ENCODE assay signal across 23 mouse cellular contexts in genomic region chr1:171342262-171343207, GRCm38 (mm10). TPM values are rescaled to one million over a fixed set of nuclear protein-coding genes. Genes with fewer than 3 reads are reported as not detected.
DNase-seq lines count a peak whose midpoint lies in the region; ATAC-seq and TF ChIP-seq lines count a peak whose summit lies in the region.
"Had no signal": no experiment of that assay in that cellular context is flagged by ENCODE, and none has a peak within 500 bp of the region (broad histone marks: within the 10 kb centered on the region; RNA-seq: fewer than 3 reads in every experiment).

No protein-coding gene starts in this region.

- H3K9ac ChIP-seq in intestine, embryonic 16.5 days (ENCODE audit: low read depth, low read length), result no peak overlapping the region
- H3K9ac ChIP-seq in intestine, embryonic 15.5 days, result no peak overlapping the region
- no peak overlapping the region for H3K9ac ChIP-seq in kidney, embryonic 16.5 days (replicated peaks; ENCODE audit: low read length)
- no peak overlapping the region for H3K9ac ChIP-seq in stomach, embryonic 15.5 days
- H3K9ac ChIP-seq: heart, embryonic 15.5 days; hindbrain, embryonic 14.5 days; neural tube, embryonic 15.5 days had no signal

- H3K4me3 ChIP-seq in intestine, embryonic 16.5 days (ENCODE audit: low read length), result no peak overlapping the region
- no peak overlapping the region for H3K4me3 ChIP-seq in intestine, embryonic 15.5 days (replicated peaks)
- H3K4me3 ChIP-seq in lung, adult 2 months (replicated peaks; ENCODE audit: extremely low read depth, low read depth, low read length), result no peak overlapping the region
- H3K4me3 ChIP-seq in kidney, embryonic 16.5 days (ENCODE audit: low read length), result no peak overlapping the region
- H3K4me3 ChIP-seq in stomach, embryonic 15.5 days (replicated peaks), result no peak overlapping the region
- H3K4me3 ChIP-seq: gastrocnemius, adult 2 months; heart, embryonic 15.5 days; neural tube, embryonic 15.5 days had no signal

- no peak for ATAC-seq in intestine, embryonic 16.5 days
- no peak for ATAC-seq in intestine, embryonic 15.5 days
- ATAC-seq in kidney, embryonic 16.5 days (ENCODE audit: low FRiP score, low TSS enrichment), result 0 out of 2 replicates have a peak, but pooled peaks have one; percentile 5
- 0 out of 2 replicates have a peak, but pooled peaks have one; percentile 18 for ATAC-seq in stomach, embryonic 15.5 days (ENCODE audit: insufficient read depth, low FRiP score, low read depth)
- ATAC-seq: forebrain, embryonic 14.5 days; inflammation-experienced regulatory T-cells, adult 6 months; midbrain, embryonic 16.5 days had no signal

- H3K4me2 ChIP-seq in intestine, embryonic 16.5 days (ENCODE audit: low read depth, low read length), result no peak overlapping the region
- no peak overlapping the region for H3K4me2 ChIP-seq in intestine, embryonic 15.5 days (replicated peaks)
- H3K4me2 ChIP-seq in kidney, embryonic 16.5 days (replicated peaks; ENCODE audit: low read depth, low read length), result no peak overlapping the region
- no peak overlapping the region for H3K4me2 ChIP-seq in stomach, embryonic 15.5 days
- H3K4me2 ChIP-seq: heart, embryonic 15.5 days; hindbrain, embryonic 14.5 days; neural tube, embryonic 15.5 days had no signal

- TF ChIP-seq CTCF in lung, adult 2 months (IDR thresholded peaks at IDR 0.05; ENCODE audit: insufficient read depth, low read length), result no peak

- H3K4me1 ChIP-seq in intestine, embryonic 16.5 days (ENCODE audit: control insufficient read depth, insufficient read depth, low read length), result peaks cover 13% of the 10 kb centered on the region
- peaks cover 9% of the 10 kb centered on the region; the same call in 1 of the 2 replicates for H3K4me1 ChIP-seq in intestine, embryonic 15.5 days (replicated peaks)
- H3K4me1 ChIP-seq in lung, adult 2 months (ENCODE audit: control insufficient read depth, insufficient read depth, low read length), result peaks cover 6% of the 10 kb centered on the region; the same call in 1 of the 2 replicates
- H3K4me1 ChIP-seq in kidney, embryonic 16.5 days (ENCODE audit: insufficient read depth, low read length), result peaks cover 21% of the 10 kb centered on the region
- peaks cover 13% of the 10 kb centered on the region; the same call in 1 of the 2 replicates for H3K4me1 ChIP-seq in stomach, embryonic 15.5 days

- 87% methylated on average over 16 of the region's 16 CpGs for WGBS in intestine, embryonic 16.5 days
- 86% methylated on average over 16 of the region's 16 CpGs for WGBS in intestine, embryonic 15.5 days
- 81% methylated on average over 16 of the region's 16 CpGs for WGBS in lung, adult 2 months
- 89% methylated on average over 16 of the region's 16 CpGs for WGBS in kidney, embryonic 16.5 days
- WGBS in stomach, embryonic 15.5 days, result 85% methylated on average over 16 of the region's 16 CpGs

- no peak for TF ChIP-seq POLR2A in lung, adult 2 months (IDR thresholded peaks at IDR 0.05; ENCODE audit: borderline replicate concordance, extremely low read depth, low read depth, low read length)

- no peaks in the 10 kb centered on the region for H3K27me3 ChIP-seq in intestine, embryonic 16.5 days (replicated peaks; ENCODE audit: control insufficient read depth, insufficient read depth, low read length)
- H3K27me3 ChIP-seq in intestine, embryonic 15.5 days (replicated peaks), result no peaks in the 10 kb centered on the region
- H3K27me3 ChIP-seq in kidney, embryonic 16.5 days (ENCODE audit: insufficient read depth, low read length), result no peaks in the 10 kb centered on the region
- H3K27me3 ChIP-seq in stomach, embryonic 15.5 days (replicated peaks), result no peaks in the 10 kb centered on the region
- H3K27me3 ChIP-seq: heart, embryonic 15.5 days; neural tube, embryonic 15.5 days had no signal

- H3K36me3 ChIP-seq in intestine, embryonic 16.5 days (ENCODE audit: control insufficient read depth, insufficient read depth, low read length), result peaks cover 16% of the 10 kb centered on the region
- peaks cover 29% of the 10 kb centered on the region for H3K36me3 ChIP-seq in intestine, embryonic 15.5 days
- peaks cover 46% of the 10 kb centered on the region for H3K36me3 ChIP-seq in kidney, embryonic 16.5 days (ENCODE audit: insufficient read depth, low read length)
- peaks cover 43% of the 10 kb centered on the region for H3K36me3 ChIP-seq in stomach, embryonic 15.5 days

- peak overlapping the region; percentile 23; the same call in 1 of the 2 replicates for H3K27ac ChIP-seq in intestine, embryonic 16.5 days (ENCODE audit: low read length)
- no peak overlapping the region for H3K27ac ChIP-seq in intestine, embryonic 15.5 days
- H3K27ac ChIP-seq in kidney, embryonic 16.5 days (ENCODE audit: low read length), result no peak overlapping the region
- H3K27ac ChIP-seq in stomach, embryonic 15.5 days, result no peak overlapping the region
- H3K27ac ChIP-seq: heart, embryonic 15.5 days; hindbrain, embryonic 14.5 days; macrophage; neural tube, embryonic 15.5 days had no signal

- H3K9me3 ChIP-seq in intestine, embryonic 16.5 days (ENCODE audit: control insufficient read depth, low read length), result 0 out of 2 replicates have a peak, but pooled peaks cover 4% of the 10 kb centered on the region
- H3K9me3 ChIP-seq in intestine, embryonic 15.5 days, result no peaks in the 10 kb centered on the region
- no peaks in the 10 kb centered on the region for H3K9me3 ChIP-seq in kidney, embryonic 16.5 days (ENCODE audit: low read length)
- no peaks in the 10 kb centered on the region for H3K9me3 ChIP-seq in stomach, embryonic 15.5 days
- H3K9me3 ChIP-seq: neural tube, embryonic 15.5 days had no signal

- DNase-seq in lung, postnatal 25 days (ENCODE audit: low spot score), result peak; percentile 16
- no peak for DNase-seq in lung, adult 2 months
- no peak for DNase-seq in thymus, postnatal 25 days
- no peak for DNase-seq in embryo, embryonic 10.5 days (ENCODE audit: low spot score)
- DNase-seq: adrenal gland, postnatal 10 days; cerebellum, adult 2 months; cerebellum, postnatal 36 days; gastrocnemius, adult 2 months; heart, postnatal 4 days; right cerebral cortex, adult 18-20 months; right cerebral cortex, postnatal 4 days; thymus, postnatal 14 days had no signal

RNA-seq across cellular contexts. Expression of gene Nit1, which starts 2.9 kb away (rescaled TPM):
- polyA plus RNA-seq in intestine, embryonic 16.5 days (2015; fragmentation: Nextera tagmentation; extraction: Ambion mirVana), result 57.6 and 60.9 TPM in 2 replicates
- polyA plus RNA-seq in intestine, embryonic 15.5 days (2015; fragmentation: Nextera tagmentation; extraction: Ambion mirVana), result 43.3 and 47.6 TPM in 2 replicates
- 42.7 and 44.1 TPM in 2 replicates for polyA plus RNA-seq in lung, adult 2 months (2012; rRNA removed)
- 60.6 and 63.3 TPM in 2 replicates for polyA plus RNA-seq in kidney, embryonic 16.5 days (2015; fragmentation: Nextera tagmentation; extraction: Ambion mirVana)
- 42.0 and 46.4 TPM in 2 replicates for polyA plus RNA-seq in stomach, embryonic 15.5 days (2015; fragmentation: Nextera tagmentation; extraction: Ambion mirVana)

RNA-seq across cellular contexts. Expression of gene Pfdn2, which starts 2.9 kb away (rescaled TPM):
- 83.5 and 99.0 TPM in 2 replicates for polyA plus RNA-seq in intestine, embryonic 16.5 days (2015; fragmentation: Nextera tagmentation; extraction: Ambion mirVana)
- 96.9 and 104 TPM in 2 replicates for polyA plus RNA-seq in intestine, embryonic 15.5 days (2015; fragmentation: Nextera tagmentation; extraction: Ambion mirVana)
- 9.0 and 20.0 TPM in 2 replicates for polyA plus RNA-seq in lung, adult 2 months (2012; rRNA removed)
- polyA plus RNA-seq in kidney, embryonic 16.5 days (2015; fragmentation: Nextera tagmentation; extraction: Ambion mirVana), result 99.2 and 103 TPM in 2 replicates
- 97.2 and 99.5 TPM in 2 replicates for polyA plus RNA-seq in stomach, embryonic 15.5 days (2015; fragmentation: Nextera tagmentation; extraction: Ambion mirVana)

RNA-seq across cellular contexts. Expression of gene Dedd, which starts 13.6 kb away (rescaled TPM):
- polyA plus RNA-seq in intestine, embryonic 16.5 days (2015; fragmentation: Nextera tagmentation; extraction: Ambion mirVana), result 42.6 and 46.8 TPM in 2 replicates
- 40.6 and 44.5 TPM in 2 replicates for polyA plus RNA-seq in intestine, embryonic 15.5 days (2015; fragmentation: Nextera tagmentation; extraction: Ambion mirVana)
- 34.5 and 47.0 TPM in 2 replicates for polyA plus RNA-seq in lung, adult 2 months (2012; rRNA removed)
- polyA plus RNA-seq in kidney, embryonic 16.5 days (2015; fragmentation: Nextera tagmentation; extraction: Ambion mirVana), result 57.0 and 59.5 TPM in 2 replicates
- 43.1 and 44.7 TPM in 2 replicates for polyA plus RNA-seq in stomach, embryonic 15.5 days (2015; fragmentation: Nextera tagmentation; extraction: Ambion mirVana)

RNA-seq across cellular contexts. Expression of gene Klhdc9, which starts 18.1 kb away (rescaled TPM):
- polyA plus RNA-seq in intestine, embryonic 16.5 days (2015; fragmentation: Nextera tagmentation; extraction: Ambion mirVana), result 0.60 and 1.1 TPM in 2 replicates
- polyA plus RNA-seq in intestine, embryonic 15.5 days (2015; fragmentation: Nextera tagmentation; extraction: Ambion mirVana), result 0.94 and 1.0 TPM in 2 replicates
- 1.9 and 3.4 TPM in 2 replicates for polyA plus RNA-seq in lung, adult 2 months (2012; rRNA removed)
- polyA plus RNA-seq in kidney, embryonic 16.5 days (2015; fragmentation: Nextera tagmentation; extraction: Ambion mirVana), result 4.2 and 4.3 TPM in 2 replicates
- 1.0 and 1.8 TPM in 2 replicates for polyA plus RNA-seq in stomach, embryonic 15.5 days (2015; fragmentation: Nextera tagmentation; extraction: Ambion mirVana)

RNA-seq across cellular contexts. Expression of gene Nectin4, which starts 27.4 kb away (rescaled TPM):
- polyA plus RNA-seq in intestine, embryonic 16.5 days (2015; fragmentation: Nextera tagmentation; extraction: Ambion mirVana), result 2.8 and 3.8 TPM in 2 replicates
- 3.7 and 3.8 TPM in 2 replicates for polyA plus RNA-seq in intestine, embryonic 15.5 days (2015; fragmentation: Nextera tagmentation; extraction: Ambion mirVana)
- polyA plus RNA-seq in lung, adult 2 months (2012; rRNA removed), result 10.3 and 19.2 TPM in 2 replicates
- 4.7 and 4.8 TPM in 2 replicates for polyA plus RNA-seq in kidney, embryonic 16.5 days (2015; fragmentation: Nextera tagmentation; extraction: Ambion mirVana)
- polyA plus RNA-seq in stomach, embryonic 15.5 days (2015; fragmentation: Nextera tagmentation; extraction: Ambion mirVana), result 19.3 and 26.5 TPM in 2 replicates

Comparison
In these comparisons a context has a peak if more than half of its experiments do, and no peak if none do; other contexts are left out.
1. ATAC-seq: peak in kidney, embryonic 16.5 days (single experiment) and stomach, embryonic 15.5 days (single experiment); none in intestine, embryonic 16.5 days (single experiment) and intestine, embryonic 15.5 days (single experiment).